Mouse (Mus musculus) fat pad, adult 2 months (tissue): ENCODE measurements around the gene Mical3.
A peak's percentile ranks its signal among the peaks of the same experiment; 100 is the strongest.

Source experiments
- DNase-seq: peaks from one replicate; pipeline ENCODE4 v3.0.0-alpha.2; 2011; ENCODE audit warnings: low read depth, low spot score; ENCODE audit errors: extremely low read depth

The Mical3 gene

DNA sequence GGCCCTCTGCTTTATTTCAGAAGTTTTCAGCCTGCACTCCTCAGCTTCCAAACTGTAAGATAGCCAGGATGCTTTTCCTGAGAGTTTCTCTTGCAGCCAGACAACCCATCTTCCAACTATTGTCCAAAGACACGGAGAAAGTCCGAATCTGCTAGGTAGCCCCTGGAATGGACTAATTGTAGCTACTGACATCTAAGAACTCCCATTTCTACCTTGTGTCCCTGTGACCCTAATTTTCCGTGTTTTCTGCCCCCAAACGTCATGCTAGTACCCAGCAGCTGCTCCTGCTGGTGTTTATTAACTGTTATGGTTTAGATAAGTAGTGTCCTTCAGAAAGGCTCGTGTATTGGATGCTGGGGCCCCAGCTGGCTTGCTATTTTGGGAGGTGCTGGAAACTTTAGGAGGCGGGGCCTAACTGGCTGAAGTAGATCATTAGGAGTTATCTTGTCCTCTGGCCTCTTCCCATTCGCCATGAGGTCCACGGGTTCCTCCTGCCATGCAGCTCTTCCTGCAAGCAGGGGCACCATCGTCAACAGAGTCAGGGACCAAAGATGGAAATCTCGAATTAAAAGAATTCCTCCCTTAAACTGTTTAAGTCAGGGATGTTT, 19.2 kb downstream of the Mical3 start:
- no peak for DNase-seq

DNA sequence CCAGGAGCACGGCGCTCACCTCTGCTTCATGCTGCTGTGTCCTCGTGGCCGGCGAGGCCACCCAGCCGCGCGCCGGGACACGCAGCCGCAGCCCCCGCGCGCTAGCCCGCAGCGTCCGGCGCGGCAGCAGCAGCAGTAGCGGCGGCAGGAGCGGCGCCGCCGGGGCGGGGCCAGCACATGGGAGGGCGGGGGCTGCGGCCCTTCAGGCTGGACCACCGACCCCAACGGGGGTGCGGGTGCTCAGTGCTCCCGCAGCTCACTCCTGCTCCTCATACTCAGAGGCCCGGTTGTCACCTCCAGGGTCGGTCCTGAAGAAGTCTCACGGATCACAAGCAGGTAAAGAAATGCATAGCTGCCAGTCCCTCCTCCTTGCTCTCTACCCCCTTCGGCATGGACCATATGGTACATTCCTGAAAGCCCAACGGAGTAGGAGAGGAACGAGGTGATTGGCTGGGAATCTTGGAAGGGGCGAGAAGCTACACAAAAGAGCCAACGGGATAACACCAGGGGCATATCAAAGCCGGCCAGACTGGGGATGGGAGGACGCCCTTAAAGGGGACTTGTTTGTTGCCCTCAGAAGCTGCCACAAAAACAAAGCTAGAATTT, 20.7 kb downstream of the Mical3 start:
- peak; percentile 85 for DNase-seq

- no peak for DNase-seq
These were observed 21.4 kb downstream of the Mical3 start for GRCm38 (mm10) chr6:121109181-121109981.

DNA sequence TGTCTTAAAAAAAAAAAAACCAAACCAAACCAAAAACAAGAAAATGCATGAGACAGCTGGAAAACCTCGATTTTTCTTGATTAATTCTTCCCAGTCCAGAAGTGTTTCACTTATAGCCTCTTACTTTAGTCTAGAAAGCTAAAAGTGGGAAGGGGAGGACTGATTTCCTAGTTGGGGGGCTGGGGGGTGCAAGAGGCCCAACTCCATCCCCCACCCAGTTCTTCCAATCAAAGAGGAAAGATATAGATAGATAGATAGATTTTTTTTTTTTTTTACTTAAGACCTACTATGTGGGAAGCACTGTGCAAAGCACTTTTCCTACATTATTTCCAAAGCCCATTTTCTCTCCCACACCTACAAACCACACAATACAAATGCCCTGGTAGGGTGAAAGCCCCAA, 22.7 kb downstream of the Mical3 start:
- DNase-seq, result no peak

- no peak for DNase-seq
These were observed 23.9 kb downstream of the Mical3 start for GRCm38 (mm10) chr6:121106711-121107405.

- DNase-seq, result no peak
These were observed 25.1 kb downstream of the Mical3 start for GRCm38 (mm10) chr6:121105726-121106125.

GRCm38 (mm10) chr6:121103406-121104171, 27.2 kb downstream of the Mical3 start:
- no peak for DNase-seq

- no peak for DNase-seq
These were observed 27.9 kb downstream of the Mical3 start for GRCm38 (mm10) chr6:121102941-121103340.

DNA sequence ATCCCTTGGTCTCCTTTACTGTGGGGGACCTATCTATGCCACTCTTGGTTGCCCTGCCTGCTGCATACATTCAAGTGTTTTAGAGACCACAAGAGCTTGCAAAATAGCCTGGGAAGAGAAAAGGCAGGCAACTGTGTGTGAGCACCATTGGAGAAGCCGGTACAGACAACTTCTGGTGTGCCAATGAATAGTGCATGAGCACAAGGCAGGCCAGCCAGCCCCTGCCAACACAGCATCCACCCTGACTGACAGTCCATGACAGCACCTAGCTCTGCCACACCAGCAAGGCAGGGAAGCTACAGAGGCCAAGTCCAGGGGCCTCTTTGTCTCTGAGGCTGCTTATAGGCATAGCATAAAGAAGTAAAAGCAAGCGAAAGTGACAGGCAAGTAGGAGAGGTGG, 28.7 kb downstream of the Mical3 start:
- DNase-seq, result no peak

- DNase-seq, result no peak
These were observed 29.6 kb downstream of the Mical3 start for GRCm38 (mm10) chr6:121101201-121101600.

GRCm38 (mm10) chr6:121099831-121100230, 31.0 kb downstream of the Mical3 start:
- no peak for DNase-seq

- DNase-seq, result no peak
These were observed 31.6 kb downstream of the Mical3 start for GRCm38 (mm10) chr6:121099228-121099608.

DNA sequence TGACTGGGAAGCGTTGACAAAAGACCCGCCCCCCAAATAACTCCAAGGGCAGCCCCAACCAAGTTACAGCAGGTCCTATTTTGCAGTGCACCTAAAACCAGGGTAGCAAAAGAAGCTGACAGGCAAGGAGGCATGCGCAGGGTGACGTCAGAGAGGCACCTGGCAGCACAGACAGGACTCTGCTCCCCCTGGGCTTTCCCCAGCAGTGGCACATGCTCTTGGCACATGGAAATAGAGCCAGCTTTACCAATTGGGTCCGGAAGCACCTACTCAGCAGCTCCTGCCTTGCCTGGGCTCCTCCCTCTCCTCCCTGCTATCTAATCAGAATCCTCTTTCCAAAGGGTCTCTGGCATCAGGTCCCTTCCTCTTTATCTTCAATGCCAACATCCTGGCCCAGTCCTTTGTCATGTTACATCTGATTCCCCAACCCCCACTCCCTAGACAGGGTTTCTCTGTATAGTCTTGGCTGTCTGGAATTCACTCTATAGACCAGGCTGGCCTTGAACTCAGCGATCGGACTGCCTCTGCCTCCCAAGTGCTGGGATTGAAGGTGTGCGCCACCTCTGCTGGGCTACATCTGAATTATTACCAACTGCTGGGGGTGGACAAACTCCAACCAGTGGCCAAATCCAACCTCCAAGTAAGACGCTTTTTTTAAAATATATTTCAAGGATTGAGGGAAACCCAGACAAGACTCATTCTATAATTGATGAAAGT, 32.1 kb downstream of the Mical3 start:
- DNase-seq, result no peak

DNA sequence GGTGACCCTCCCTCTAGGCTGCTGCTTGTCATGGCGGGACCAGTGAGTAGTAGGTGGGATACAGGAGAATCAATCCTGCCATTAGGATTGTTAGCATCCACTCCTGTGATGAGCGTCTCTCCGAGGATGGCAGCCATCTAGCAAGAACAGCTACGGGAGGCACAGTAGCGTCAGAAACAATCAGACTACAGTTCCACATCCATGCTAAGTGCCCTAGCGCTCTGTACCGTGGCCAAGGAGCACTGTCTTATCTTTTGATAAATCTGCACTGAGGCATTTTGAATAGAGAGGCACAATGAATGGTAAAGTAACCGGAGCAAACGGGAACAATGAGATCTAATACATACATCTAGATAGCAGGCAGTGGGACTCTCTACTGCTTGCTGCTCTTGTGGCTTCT, 32.7 kb downstream of the Mical3 start:
- no peak for DNase-seq

GRCm38 (mm10) chr6:121096862-121097261, 33.9 kb downstream of the Mical3 start:
- no peak for DNase-seq

DNA sequence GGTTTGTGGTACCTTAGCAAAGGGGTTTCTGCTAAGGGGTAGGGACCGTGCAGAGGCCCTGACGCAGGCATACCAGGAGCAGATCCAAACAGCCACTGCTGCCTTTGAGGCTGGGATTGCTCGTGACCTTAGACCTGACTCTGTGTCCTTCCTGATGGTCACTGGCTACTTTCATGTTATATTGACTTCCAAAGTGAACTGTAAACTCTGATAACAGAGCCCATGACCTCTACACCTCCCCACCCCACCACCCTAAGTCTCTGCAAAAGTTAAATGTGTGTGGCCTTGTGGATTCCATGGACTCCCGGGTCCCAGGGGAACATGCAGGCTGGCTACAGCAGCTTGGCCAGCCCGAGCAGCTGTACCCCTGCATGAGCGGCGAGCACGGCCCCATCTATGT, 34.4 kb downstream of the Mical3 start:
- no peak for DNase-seq

DNA sequence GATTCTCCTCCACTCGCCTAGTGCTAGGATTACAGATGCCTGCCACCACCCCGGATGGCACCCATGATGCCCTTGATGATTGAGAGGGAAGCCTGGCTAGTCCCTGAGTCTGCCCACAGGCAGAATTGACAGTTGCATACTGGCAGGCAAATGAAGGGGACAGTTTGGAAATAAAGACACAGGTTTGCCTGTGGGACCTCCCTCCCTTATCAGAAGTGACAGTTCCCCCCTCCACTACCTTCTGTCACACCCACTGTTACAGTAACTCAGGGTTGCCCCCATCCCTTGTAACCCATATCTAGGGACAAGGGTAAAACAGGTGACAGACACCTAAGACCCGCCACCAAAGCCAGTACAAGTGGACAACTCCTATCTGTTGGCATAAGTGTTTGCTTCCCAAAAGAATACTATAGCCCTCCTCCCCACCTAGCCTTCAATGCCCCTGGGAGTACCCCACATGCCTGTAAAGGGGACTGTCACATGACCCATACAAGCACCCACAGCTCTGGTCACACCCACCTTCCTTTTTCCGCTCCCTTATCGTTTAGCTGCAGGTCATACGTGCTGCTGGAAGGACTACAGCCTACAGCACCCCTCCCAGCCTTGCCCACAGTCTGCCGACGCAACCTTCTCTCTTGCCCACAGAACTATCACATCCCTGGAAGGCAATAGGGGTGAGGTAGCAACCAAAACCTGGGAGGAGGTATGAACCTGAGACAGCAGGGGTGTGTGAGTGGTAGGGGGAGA, 37.0 kb downstream of the Mical3 start:
- no peak for DNase-seq

GRCm38 (mm10) chr6:121090786-121091185, 40.0 kb downstream of the Mical3 start:
- DNase-seq, result no peak

DNA sequence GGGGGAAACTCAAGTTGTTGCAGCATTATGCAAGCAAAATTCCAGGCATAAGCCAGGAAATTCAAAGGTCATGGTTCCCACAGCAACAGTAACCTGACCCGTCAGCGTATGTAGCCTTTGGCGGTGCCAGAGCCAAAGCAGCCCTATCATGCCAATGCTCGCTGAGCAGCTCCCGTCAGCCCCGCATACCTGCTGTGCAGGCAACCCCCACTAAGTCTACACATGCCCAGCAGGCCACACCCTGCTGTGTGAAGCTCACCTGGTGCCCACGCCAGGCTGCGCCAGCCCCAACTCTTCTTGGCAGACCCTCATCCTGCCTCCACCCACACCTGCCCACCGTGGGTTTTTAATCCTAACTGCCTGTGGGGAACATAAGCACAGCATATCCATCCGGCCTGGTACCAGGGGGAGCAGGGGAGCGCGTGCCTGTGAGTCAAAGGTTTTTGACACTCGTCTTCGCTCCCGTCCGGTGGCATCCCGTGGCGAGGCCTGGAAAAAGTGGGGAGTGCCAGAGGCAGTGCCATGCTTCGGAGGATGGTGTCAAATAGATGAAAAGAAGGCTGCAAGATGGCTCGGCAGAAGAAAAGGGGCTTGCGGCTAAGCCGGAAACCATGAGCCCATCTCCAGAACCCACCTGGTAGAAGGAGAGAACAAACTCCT, 43.1 kb downstream of the Mical3 start:
- DNase-seq, result peak; percentile 58
